Mouse (Mus musculus) spleen, adult 2 months (tissue): ENCODE measurements at regions not wholly inside any gene's neighbourhood (a gene's known extent, or its start where the extent isn't known, plus 50 kb on each side); places are given as distances from the start of the nearest gene placed in this dataset.

ENCODE experiments used
- CTCF ChIP-seq: fragments of 200-500 bp; IDR thresholded peaks from 2 replicates; pipeline ENCODE4 v1.5.1; 2011; ENCODE audit warnings: mild to moderate bottlenecking, inconsistent platforms; ENCODE audit not compliant: insufficient read depth, insufficient read length, insufficient replicate concordance; ENCODE audit errors: extremely low read depth
- POLR2A ChIP-seq: fragments of 200-500 bp; IDR thresholded peaks from 2 replicates; pipeline ENCODE4 v1.6.1; 2011; ENCODE audit warnings: low read depth, low read length, inconsistent platforms

GRCm38 (mm10) chr1:78015999-78016398 is 180.9 kb downstream of the Pax3 start:
- TF ChIP-seq CTCF (no peak), POLR2A (no peak)
